Mouse (Mus musculus) c-Kit-positive CD71-positive TER-119-negative erythroid progenitor cells, embryonic 14.5 days (primary cell): ENCODE results near the gene Lilra6.
"Not testable (repeated sequence)": the region's sequence is repeated elsewhere in the genome, so short reads cannot be mapped to it uniquely, and the experiment has no call there.

ENCODE experiments used
- DNase-seq: peaks from one replicate; pipeline ENCODE4 v3.0.0-alpha.2; 2013; ENCODE audit warnings: low read depth

The Lilra6 gene

DNA sequence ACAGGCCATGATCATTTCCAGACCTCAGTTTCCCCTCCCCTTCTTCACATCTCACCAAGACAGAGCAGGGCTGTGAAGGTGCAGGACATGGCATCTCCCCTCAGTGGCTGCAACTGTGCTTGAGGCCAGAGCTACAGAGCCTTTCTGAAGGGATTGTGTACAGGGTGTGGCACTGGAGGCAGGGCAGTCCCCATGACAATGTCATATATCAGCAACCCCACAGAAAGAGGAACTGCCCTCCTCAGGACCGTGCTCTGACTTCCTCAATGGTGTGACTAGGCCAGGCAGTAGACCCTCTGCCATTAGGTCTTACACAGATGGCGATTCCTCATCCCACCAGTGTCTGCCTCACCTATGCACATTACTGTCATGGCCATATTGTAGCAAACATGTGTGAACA is at the start of gene Lilra6:
Gene Lilra6 (minus strand): TSS at position 117 of the 400 bp plus-strand sequence.
- DNase-seq: not testable (repeated sequence)

DNA sequence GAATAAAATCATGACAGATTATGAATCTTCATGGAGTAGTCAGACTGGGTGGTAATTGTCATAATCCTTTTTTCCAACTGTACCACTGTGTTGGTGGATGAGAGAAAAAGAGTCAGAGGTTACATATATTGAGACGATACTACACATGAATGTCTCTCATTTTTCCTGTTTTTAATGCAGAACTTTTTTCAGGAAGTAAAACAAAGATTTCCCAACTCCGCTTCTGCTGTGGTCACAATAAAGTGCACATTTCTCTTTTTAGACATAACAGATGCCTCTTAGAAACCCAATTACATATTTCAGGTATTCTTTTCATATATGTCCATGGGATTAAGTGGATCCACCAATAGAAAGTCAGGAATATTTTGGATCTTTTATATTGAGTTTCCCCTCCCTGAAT is 46.7 kb upstream of the Lilra6 start:
- no peak for DNase-seq

DNA sequence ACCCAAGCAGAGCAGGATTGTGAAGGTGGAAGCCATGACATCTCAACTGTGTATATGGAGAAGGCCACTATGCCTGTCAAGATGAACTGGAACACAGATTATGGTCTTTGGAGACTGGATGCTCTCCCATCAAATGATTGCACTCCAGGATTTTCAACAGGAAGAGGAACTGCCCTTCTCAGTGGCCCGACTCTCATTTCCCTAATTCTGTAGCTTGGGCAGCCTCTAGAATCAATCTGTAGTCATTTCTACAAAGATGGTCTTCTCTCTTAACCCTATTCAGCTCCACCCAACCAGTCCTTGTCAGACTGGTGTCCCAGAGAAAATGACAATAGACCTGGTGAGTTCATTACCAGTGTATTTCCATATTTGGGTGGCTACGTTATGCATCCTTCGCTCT is 42.1 kb upstream of the Lilra6 start:
- no peak for DNase-seq

DNA sequence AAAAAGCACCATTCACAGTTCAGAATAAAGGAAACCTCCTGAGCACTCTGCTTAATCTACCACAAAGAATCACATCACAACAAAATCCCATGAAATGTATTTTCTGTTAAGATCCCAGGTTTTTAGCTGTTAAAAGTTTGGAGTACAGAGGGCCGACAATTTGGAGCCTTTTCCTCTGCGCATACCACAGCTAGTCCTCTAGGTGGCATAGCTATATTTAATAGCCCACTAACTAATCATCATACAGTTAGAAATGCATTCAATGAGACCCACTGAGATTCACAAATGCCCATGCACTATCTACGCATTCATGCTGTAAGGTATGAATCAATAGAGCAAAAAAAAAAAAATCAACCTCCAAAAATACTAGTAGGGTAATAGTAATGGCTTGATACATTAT is 33.9 kb upstream of the Lilra6 start:
- DNase-seq: no peak

DNA sequence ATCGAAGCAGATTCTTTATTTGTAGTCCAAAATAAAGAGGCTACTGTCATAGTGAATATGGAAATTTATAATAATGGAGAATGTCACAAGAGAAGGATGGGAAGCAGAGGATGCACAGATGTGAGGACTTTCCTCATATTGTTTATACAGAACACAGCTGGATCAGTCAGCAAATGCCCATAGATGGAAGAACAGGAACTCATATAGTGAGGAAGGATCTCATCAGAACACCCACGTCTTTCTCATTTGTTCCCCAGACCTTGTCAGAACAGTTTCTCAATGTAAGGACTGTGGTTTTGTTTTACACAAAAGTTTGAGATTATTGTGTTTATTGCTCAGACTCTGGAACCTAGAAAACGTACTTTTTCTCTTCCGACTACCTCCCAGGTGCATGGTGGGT is 32.9 kb upstream of the Lilra6 start:
- no peak for DNase-seq

DNA sequence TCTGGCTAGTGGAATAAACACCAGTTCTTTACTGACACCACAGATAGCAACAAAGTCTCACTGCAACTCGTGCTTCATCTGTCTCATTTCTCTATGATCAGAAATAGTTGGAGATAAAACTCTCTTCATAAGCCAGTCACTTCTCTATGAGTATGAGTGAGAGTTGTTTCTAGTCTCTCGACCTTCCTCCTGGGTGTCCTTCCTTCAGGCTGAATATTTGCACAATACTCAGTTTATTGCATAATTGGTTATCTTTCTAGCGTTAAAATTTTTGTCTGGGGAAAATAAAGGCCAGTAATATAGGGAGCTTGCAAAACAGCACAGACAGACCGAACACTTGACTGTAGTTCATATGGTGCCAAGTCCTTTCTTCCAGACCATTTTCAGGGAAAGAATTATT is 30.8 kb upstream of the Lilra6 start:
- DNase-seq: no peak

DNA sequence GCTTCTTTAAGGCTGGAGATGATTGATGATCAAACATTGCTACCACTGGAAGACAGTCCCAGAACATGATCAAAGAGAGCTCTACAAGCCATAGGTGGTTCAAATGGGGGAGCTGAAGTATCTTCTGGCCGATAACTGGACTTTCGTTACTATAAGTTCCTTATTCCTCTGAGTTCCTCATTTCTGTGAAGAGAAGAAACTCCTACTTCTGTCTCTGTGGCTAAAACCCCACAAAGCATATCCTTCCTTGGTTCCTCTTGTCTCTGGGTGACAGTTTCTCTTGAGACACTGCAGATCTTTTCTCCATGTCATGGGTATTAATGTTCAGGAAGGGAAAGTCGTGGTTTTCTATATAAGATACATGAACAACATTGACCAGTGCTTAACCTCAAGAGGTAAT is 25.6 kb upstream of the Lilra6 start:
- no peak for DNase-seq

DNA sequence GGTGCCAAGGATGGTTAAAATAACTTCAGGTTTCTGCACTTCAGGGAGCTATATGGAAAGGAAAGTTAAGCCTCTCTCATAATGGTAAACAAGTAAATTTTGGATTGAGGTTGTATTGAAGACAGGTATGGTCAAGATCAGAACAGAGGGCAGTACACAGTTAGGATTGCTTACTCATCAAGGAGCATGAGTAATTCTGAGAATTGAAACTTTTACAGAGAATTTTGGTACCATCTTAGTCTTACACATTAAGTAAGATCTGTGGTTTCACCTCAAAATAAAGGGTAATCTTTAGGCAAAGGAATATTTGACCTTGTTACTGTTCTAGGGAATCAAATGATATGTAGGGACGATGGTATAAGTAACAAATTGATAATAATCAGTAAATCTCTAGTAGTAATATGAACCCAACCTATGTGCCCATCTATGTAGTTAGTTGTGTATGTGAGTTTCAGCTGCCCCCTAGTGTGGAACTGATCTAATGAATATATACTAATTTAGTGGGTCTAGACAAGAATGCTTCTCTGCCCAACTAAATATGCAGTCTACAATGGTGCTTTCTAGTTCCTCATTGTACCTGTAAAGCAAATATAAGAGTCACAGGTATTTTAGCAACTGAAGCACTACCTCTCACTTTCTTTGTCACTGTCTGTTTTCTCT is 24.7 kb upstream of the Lilra6 start:
- DNase-seq: no peak

DNA sequence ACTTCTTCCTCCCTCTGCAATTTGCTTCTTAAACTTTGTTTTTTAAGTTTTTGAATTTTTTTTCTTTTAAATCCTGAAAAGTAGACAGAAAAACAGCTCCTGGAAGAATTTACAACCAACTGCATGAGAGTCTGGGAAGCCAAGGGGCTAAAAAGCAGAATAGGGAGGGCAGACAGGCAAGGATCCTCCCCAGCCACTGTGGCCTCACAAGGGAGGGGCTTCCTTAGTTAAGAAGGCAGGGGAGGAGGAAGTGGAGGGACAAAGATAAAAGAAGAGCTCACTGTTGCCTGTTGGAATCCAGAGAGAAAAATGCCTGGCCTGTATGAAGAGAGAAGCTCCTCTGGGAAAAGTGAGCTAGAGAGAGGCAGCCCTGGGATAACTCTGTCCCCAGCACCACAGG is 20.2 kb upstream of the Lilra6 start:
- not testable (repeated sequence) for DNase-seq

DNA sequence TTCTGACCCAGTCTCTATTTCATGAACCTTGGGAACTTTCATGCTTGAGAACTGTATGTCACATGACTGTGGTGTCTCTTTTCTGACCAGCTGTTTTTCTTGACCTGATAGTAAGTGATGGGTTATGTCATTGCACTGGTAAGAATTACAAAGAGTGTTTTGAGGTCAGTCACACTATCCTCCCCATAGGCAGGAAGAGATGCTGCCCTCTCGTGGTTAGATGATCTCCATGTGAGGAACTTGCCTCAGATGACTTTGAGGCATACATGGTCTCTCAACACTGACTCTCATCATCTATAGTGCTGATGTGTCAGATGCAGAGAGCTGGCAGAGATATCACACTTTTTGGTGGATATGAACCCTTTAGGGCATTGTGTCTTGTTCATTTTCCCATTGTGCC is 11.6 kb downstream of the Lilra6 start:
- no peak for DNase-seq

DNA sequence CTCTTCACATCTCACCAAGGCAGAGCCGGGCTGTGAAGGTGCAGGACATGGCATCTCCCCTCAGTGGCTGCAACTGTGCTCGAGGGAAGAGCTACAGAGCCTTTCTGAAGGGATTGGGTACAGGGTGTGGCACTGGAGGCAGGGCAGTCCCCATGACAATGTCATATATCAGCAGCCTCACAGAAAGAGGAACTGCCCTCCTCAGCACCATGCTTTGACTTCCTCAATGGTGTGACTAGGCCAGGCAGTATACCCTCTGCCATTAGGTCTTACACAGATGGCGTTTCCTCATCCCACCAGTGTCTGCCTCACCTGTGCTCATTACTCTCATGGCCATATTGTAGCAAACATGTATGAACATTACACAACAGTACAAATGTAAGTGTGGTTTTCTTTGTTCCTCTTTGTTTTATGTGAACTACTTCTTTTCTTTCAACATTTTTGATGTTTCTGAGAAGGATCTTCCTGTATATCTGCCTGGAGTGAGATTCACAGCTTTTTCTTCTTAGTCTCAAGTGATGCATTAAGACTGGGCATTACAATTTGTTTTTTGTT is 17.2 kb downstream of the Lilra6 start, which contains the start of gene Gm14548:
Gene Gm14548 (minus strand): TSS at position 85 of the 555 bp plus-strand sequence.
- DNase-seq: not testable (repeated sequence)

DNA sequence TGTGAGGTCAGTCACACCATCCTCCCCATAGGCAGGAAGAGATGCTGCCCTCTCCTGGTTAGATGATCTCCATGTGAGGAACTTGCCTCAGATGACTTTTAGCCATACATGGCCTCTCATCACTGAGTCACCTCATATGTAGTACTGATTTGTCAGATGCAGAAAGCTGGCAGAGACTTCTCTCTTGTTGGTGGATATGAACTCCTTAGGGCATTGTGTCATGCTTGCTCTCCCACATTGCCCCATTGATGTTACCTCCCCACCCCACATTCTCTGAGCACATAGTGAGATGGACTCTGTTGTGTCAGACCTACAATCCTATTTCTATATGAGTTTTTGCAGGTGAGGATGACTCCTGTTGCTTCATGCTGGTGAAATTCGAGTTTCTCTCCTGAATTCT is 40.3 kb downstream of the Lilra6 start:
- not testable (repeated sequence) for DNase-seq
